Mouse (Mus musculus) cerebellum, adult 8-10 months (tissue): ENCODE data around the gene Gpd1l.
"Not testable (repeated sequence)": the region's sequence is repeated elsewhere in the genome, so short reads cannot be mapped to it uniquely, and the experiment has no call there.

ENCODE experiments used
- DNase-seq: peaks from one replicate; pipeline ENCODE4 v3.0.0; 2022

The Gpd1l gene

GRCm38 (mm10) chr9:114933723-114934171 is at the start of gene Gpd1l:
TSS of gene Gpd1l (minus strand) at chr9:114933987.
- DNase-seq = peak; percentile 96

DNA sequence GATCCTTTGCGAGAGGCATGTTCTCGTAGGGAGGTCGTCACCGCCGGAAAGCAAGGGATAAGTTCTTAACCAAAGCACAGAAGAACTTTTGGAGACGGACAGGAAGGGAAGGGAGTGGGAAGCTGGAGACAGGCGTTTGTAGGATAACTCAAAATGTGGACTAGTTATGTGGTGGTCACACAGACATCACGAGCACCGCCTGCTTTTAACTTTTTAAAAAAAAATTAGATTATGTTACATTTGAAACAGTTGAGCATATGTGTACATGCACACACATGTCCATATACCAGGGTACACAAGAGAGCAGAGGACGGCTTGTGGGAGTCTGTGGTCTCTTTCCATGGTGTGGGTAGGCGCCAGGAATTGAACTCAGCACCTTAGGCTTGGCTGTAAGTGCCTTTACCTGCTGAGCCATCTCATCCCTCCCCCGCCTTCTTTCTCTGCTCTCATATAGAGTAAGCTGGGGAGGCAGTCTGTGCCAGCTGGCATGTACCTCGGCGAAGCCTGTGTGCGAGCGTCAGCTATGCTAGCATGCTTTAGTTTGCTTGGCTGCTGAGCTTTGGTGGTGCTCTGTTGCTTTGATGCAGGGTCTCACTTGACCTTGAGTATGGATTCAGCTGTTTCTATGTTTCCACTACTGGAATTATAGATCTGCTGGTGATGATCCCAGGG is 49.0 kb upstream of the Gpd1l start, which contains the start of gene Rps27rt:
TSS of gene Rps27rt (minus strand) at position 51 of the 672 bp plus-strand sequence.
- DNase-seq = no peak

DNA sequence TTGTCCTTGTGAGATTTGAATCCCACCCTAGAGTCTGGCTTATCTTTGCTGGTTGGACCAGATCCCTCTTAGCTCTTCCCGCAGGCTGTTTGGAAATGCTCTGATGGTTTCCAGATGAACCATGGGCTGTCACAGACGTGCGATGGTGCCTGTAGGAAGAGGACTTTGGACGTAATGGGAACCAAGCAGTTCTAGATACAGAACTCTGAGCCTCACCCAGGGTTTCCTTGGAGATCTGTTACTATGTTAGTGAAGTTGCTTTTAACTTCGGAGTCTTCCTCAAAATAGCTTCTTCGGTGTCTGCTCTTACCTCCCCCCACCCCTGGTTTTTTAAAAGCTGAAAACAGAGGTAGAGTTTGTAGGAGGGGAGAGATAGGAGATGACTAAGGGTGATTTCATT is 46.2 kb upstream of the Gpd1l start:
- no peak for DNase-seq

DNA sequence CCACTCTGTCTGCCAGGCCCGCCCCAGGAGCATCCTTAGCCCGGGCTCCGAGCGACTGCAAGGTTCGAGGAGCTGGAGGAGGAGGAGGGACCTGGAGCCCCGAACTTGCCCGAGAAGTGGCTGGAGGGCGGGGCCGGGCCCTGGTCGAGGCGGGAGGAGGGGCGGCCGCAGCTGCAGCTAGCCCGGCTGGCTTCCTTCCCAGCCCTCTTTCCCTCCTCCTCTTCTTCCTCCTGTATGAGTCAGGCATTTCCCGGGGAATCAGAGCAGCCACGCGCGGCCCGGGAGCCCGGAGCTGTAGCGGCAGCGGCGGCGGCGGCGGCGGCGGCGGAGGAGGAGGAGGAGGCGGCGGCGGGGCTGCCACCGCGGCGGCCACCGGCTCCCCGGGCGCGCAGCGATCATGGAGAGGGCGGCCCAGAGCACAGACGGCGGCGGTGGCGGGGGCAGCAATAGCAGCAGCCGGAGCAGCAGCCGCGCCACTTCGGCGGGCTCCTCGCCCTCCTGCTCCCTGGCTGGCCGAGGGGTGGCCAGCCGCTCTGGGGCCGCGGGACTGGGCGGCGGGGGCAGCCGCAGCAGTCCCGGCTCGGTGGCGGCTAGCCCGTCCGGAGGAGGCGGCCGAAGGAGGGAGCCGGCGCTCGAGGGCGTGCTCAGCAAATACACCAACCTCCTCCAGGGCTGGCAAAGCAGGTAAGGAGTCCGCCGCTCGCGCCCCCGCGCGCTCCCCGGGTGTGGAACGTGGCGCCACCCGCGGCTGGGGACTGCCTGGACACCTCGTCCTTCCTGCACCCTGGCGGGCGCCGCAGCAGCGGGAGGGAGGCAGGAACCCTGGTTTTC is 44.7 kb upstream of the Gpd1l start, which contains the start of gene Osbpl10:
TSS of gene Osbpl10 (plus strand) at position 289 of the 831 bp plus-strand sequence.
- peak; percentile 69 for DNase-seq

GRCm38 (mm10) chr9:114977461-114978280 is 43.9 kb upstream of the Gpd1l start:
- peak; percentile 59 for DNase-seq

GRCm38 (mm10) chr9:114966286-114966685 is 32.5 kb upstream of the Gpd1l start:
- DNase-seq = not testable (repeated sequence)

DNA sequence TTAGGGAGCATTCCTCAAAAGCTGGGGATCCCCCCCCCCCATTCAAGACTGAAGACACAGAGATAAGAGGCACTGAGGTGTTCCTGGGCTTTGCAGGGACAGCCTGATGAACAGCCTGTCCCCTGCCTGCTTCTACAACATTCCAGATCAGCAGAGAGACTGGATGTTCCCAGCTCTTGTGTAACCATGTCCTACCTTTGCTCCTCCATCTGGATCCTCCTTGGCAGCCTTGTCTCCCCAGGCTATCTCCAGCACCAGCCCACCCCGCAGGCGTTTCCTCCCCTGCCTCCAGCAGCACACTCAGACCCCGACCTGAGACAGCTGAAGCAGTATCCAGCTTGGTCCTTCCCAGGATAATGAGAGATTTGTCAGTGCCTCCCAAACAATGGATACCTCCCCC is 30.3 kb upstream of the Gpd1l start:
- no peak for DNase-seq

- no peak for DNase-seq
Measured at GRCm38 (mm10) chr9:114960844-114961243, 27.1 kb upstream of the Gpd1l start.

DNA sequence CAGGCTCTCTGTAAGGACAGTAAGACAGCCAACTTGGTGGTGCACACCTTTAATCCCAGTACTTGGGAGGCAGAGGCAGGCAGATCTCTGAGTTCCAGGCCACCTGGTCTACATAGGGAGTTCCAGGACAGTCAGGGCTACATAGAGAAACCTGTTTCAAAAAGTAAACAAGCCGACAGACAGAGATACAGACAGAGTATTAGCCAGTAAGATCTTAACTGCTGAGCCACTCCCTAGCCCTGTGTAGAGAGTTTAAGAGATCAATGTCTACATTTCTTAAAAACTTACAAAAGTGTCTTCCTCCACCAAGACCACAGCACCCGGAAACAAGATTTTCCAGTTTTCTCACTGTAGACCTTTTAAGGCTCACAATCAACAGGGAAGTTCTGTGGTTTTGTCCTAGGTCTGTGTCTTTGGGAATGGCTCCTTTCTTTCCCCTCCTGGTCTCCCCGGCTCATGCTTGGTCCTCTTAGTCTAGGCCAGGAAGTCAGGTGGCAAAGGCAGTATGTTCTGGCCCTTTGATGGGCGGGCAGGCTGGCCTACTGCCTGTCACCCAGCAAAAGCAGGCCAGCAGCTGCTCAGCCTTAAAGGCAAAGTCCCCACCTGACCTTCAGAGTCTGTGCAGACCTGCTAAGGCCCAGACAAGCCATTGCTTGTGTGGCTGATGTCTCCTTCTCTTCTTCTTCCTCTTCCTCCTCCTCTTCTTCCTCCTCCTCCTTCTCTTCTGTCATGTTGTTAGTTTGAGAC is 26.4 kb upstream of the Gpd1l start:
- no peak for DNase-seq

DNA sequence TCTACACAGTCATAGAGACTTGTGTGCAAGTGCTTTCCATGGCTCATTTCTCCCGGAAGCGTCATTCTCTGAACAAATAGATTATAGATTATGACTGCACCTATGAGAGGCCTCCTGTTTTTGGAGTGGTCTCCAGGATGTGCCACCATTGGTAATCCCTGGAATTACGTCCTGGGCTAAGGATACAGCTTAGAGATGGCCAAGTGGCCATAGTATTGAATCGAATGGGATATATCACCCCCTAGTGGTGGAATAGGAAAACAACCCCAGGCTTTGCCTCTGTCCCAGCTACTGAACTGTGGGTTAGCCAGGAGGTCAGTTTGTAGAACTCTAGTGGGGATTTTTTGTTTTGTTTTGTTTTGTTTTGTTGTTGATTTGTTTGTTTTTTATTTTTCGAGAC is 23.2 kb upstream of the Gpd1l start:
- DNase-seq = peak; percentile 39

GRCm38 (mm10) chr9:114955340-114955739 is 21.6 kb upstream of the Gpd1l start:
- DNase-seq = no peak

- no peak for DNase-seq
Measured at GRCm38 (mm10) chr9:114952866-114953265, 19.1 kb upstream of the Gpd1l start.

- DNase-seq = no peak
Measured at GRCm38 (mm10) chr9:114948395-114948794, 14.6 kb upstream of the Gpd1l start.

GRCm38 (mm10) chr9:114945576-114945975 is 11.8 kb upstream of the Gpd1l start:
- DNase-seq = no peak

GRCm38 (mm10) chr9:114944642-114945041 is 10.9 kb upstream of the Gpd1l start:
- no peak for DNase-seq

- DNase-seq = no peak
Measured at GRCm38 (mm10) chr9:114936687-114937086, 2.9 kb upstream of the Gpd1l start.

DNA sequence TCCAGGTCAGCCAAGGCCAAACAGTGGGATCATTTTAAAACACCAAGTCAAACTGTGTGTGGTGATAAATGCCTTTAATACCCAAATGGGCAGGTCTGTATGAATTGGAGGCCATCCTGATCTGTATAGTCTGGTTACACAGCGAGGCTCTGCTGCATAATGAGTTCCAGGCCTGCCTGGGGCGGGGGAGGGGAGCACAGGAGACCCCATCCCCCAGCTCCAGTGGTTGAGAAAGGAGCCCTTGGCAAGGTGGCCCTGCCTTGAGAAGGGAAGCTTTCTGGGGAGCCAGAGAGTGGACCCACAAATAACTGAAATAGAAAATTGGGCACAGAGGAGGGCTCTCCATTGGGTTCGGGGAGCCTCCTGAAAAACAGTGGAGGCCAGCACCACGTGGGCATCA is 1.5 kb upstream of the Gpd1l start:
- DNase-seq = no peak

DNA sequence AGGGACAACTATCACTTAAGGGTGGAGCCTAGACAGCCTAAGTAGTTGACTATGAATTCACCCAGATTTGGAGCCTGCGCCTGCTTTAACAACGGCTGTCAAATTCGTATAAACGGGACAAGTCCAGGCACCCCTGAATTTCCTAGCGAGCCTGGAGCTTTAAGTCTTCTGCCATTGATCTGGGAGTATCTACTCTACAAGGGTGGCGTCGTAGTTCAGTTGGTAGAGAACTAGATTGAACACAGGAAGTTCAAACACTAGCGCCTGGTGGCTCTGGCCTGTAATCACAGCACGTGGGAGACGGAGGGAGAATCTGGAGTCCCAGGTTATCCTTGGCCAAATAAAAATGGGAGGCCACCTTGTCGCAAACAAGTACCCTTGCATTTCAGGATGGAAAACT is 444 bp upstream of the Gpd1l start:
- no peak for DNase-seq

GRCm38 (mm10) chr9:114933037-114933722 is 607 bp downstream of the Gpd1l start:
- no peak for DNase-seq

DNA sequence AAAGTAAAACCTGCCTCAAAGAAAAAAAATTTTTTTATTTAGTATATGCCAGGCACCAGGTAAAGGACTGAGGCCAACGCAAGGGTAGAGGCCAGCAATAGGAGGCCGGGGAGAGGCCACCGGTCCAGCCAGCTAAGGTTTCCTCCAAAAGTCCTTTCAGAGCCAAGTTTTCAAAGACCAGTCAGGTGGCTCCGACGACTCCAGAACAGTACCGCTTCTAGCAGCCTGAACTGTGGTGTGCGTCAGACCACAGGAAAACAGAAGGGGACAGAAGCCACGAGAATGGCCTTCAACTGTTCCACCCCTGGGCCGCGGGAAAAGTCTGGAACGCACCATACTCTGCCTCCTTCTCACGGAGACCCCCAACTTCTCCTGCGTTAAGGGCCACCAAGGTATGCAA is 1.2 kb downstream of the Gpd1l start:
- no peak for DNase-seq

DNA sequence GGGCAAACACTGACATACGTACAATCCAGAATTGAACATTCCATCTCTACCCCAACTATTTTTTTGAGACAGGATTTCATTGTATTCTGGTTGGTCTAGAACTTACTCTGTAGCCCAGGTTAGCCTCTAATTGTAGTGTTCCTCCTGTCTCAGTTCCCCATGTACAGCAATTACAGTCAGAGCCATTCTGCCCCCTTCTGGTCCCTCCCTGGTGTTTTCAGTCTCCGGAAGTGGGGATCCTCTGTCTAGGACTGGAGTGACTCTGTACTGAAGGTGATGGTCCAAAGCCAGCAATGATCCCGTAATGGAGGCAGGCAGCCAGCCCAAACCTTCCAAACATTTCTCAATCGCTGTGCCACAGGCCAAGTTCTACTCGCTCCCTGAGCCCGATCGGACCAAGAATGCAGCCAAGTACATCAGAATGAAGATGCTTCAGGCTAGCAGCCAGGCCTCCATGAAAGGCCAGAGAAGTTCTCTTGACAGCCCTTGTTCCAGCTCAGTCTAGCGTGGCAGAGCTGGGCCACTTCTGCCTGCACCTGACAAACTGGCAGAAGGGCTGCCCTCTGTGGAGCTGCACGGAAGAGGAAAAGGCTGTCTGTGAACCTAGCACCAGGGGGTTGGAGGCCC is 3.2 kb downstream of the Gpd1l start:
- peak; percentile 27 for DNase-seq
